In genomic region chr3:98353892-98354291, GRCm38 (mm10) we compare ENCODE assay signal across 9 mouse cellular contexts. TPM values are rescaled to one million over a fixed set of nuclear protein-coding genes. Genes with fewer than 3 reads are reported as not detected.
DNase-seq lines count a peak whose midpoint lies in the region; ATAC-seq and TF ChIP-seq lines count a peak whose summit lies in the region.
"Had no signal": no experiment of that assay in that cellular context is flagged by ENCODE, and none has a peak within 500 bp of the region (broad histone marks: within the 10 kb centered on the region; RNA-seq: fewer than 3 reads in every experiment).

No protein-coding gene starts in this region.

- no peaks in the 10 kb centered on the region for H3K36me3 ChIP-seq in liver, adult 2 months (ENCODE audit: control insufficient read depth, insufficient read depth, low read length)
- no peaks in the 10 kb centered on the region for H3K36me3 ChIP-seq in liver, embryonic 11.5 days (ENCODE audit: control insufficient read depth, insufficient read depth, low read length)
- H3K36me3 ChIP-seq in heart, postnatal 0 days (replicated peaks; ENCODE audit: control insufficient read depth, insufficient read depth, low read length), result no peaks in the 10 kb centered on the region
- no peaks in the 10 kb centered on the region for H3K36me3 ChIP-seq in neural tube, embryonic 11.5 days (ENCODE audit: control insufficient read depth, insufficient read depth, low read length)
- H3K36me3 ChIP-seq: embryonic facial prominence, embryonic 15.5 days had no signal

- H3K27ac ChIP-seq in liver, adult 2 months (replicated peaks; ENCODE audit: insufficient read depth, low read depth, low read length), result no peak overlapping the region
- no peak overlapping the region for H3K27ac ChIP-seq in liver, embryonic 11.5 days (ENCODE audit: low read depth, low read length)
- H3K27ac ChIP-seq in heart, postnatal 0 days (ENCODE audit: low read depth), result no peak overlapping the region
- no peak overlapping the region for H3K27ac ChIP-seq in neural tube, embryonic 11.5 days (ENCODE audit: low read depth, low read length)
- H3K27ac ChIP-seq: embryonic facial prominence, embryonic 15.5 days had no signal

- H3K4me2 ChIP-seq in liver, embryonic 11.5 days, result no peak overlapping the region
- H3K4me2 ChIP-seq in heart, postnatal 0 days (ENCODE audit: low read depth, low read length), result no peak overlapping the region
- H3K4me2 ChIP-seq in neural tube, embryonic 11.5 days (ENCODE audit: low read depth), result no peak overlapping the region
- H3K4me2 ChIP-seq: embryonic facial prominence, embryonic 15.5 days had no signal

- no peak for TF ChIP-seq POLR2A in liver, adult 2 months (IDR thresholded peaks at IDR 0.05; ENCODE audit: extremely low read depth, insufficient read depth, low read length)

- no peaks in the 10 kb centered on the region for H3K27me3 ChIP-seq in liver, adult 2 months (ENCODE audit: control insufficient read depth, insufficient read depth, low read length)
- no peaks in the 10 kb centered on the region for H3K27me3 ChIP-seq in liver, embryonic 11.5 days (replicated peaks; ENCODE audit: control insufficient read depth, insufficient read depth, low read length)
- no peaks in the 10 kb centered on the region for H3K27me3 ChIP-seq in Patski
- 0 out of 2 replicates have a peak, but pooled peaks cover 4% of the 10 kb centered on the region for H3K27me3 ChIP-seq in heart, postnatal 0 days (ENCODE audit: control insufficient read depth, insufficient read depth, low read length)
- H3K27me3 ChIP-seq in neural tube, embryonic 11.5 days (ENCODE audit: control insufficient read depth, insufficient read depth, low read length), result no peaks in the 10 kb centered on the region
- H3K27me3 ChIP-seq: embryonic facial prominence, embryonic 15.5 days had no signal

- H3K9ac ChIP-seq in liver, adult 2 months (ENCODE audit: low read depth, low read length), result no peak overlapping the region
- no peak overlapping the region for H3K9ac ChIP-seq in liver, embryonic 11.5 days (ENCODE audit: low read depth, low read length)
- no peak overlapping the region for H3K9ac ChIP-seq in heart, postnatal 0 days (replicated peaks; ENCODE audit: low read depth, low read length)
- no peak overlapping the region for H3K9ac ChIP-seq in neural tube, embryonic 11.5 days (ENCODE audit: low read length)
- H3K9ac ChIP-seq: embryonic facial prominence, embryonic 15.5 days had no signal

- H3K4me3 ChIP-seq in liver, adult 2 months (ENCODE audit: insufficient read depth, low read depth, low read length), result no peak overlapping the region
- no peak overlapping the region for H3K4me3 ChIP-seq in liver, embryonic 11.5 days (ENCODE audit: low read depth, low read length)
- H3K4me3 ChIP-seq in heart, postnatal 0 days (ENCODE audit: low read depth, low read length), result no peak overlapping the region
- H3K4me3 ChIP-seq in neural tube, embryonic 11.5 days (ENCODE audit: low read depth, low read length), result no peak overlapping the region
- H3K4me3 ChIP-seq: embryonic facial prominence, embryonic 15.5 days had no signal

- TF ChIP-seq CTCF in liver, adult 2 months (IDR thresholded peaks at IDR 0.05; ENCODE audit: low read depth, low read length), result peak; percentile 14; the same call in 1 of the 2 replicates
- peak; percentile 82 for TF ChIP-seq CTCF in Patski (IDR thresholded peaks at IDR 0.05)
- peak; percentile 53 for TF ChIP-seq CTCF in heart, postnatal 0 days (IDR thresholded peaks at IDR 0.05; ENCODE audit: low read depth)

- TF ChIP-seq EP300 in heart, postnatal 0 days (IDR thresholded peaks at IDR 0.05; ENCODE audit: low read depth), result no peak

- WGBS in liver, adult 2 months, result 26% methylated on average over 7 of the region's 7 CpGs
- 34% methylated on average over 7 of the region's 7 CpGs for WGBS in liver, embryonic 11.5 days
- WGBS in heart, postnatal 0 days, result 33% methylated on average over 7 of the region's 7 CpGs
- 31% methylated on average over 7 of the region's 7 CpGs for WGBS in neural tube, embryonic 11.5 days

- CTCF ChIA-PET in Patski (lab: Charles Lee), result interaction anchor here (0.8 to 2.5 kb wide), 6 partner anchors 8 to 668 kb away, joined by 3 to 12 read pairs (median 4); partner anchors contain the start of gene Phgdh

- DNase-seq in liver, adult 2 months (ENCODE audit: extremely low read depth, low read depth, low spot score), result peak; percentile 28
- no peak for DNase-seq in liver, embryonic 11.5 days (ENCODE audit: low spot score)
- no peak for DNase-seq in Patski (ENCODE audit: low read depth, low spot score)
- DNase-seq in heart, postnatal 0 days (ENCODE audit: low spot score), result peak; percentile 47
- peak; percentile 65 to 78 for DNase-seq in left cerebral cortex, adult 18-20 months (ENCODE audit: low spot score in 2 of 2)
- peak; percentile 60 for DNase-seq in neural tube, embryonic 11.5 days (ENCODE audit: low spot score)

- H3K4me1 ChIP-seq in liver, adult 2 months (ENCODE audit: control insufficient read depth, insufficient read depth, low read length), result no peaks in the 10 kb centered on the region
- H3K4me1 ChIP-seq in liver, embryonic 11.5 days (replicated peaks; ENCODE audit: control insufficient read depth, insufficient read depth, low read length), result no peaks in the 10 kb centered on the region
- 0 out of 2 replicates have a peak, but pooled peaks cover 3% of the 10 kb centered on the region for H3K4me1 ChIP-seq in heart, postnatal 0 days (ENCODE audit: control insufficient read depth, insufficient read depth)
- no peaks in the 10 kb centered on the region; the same call in 1 of the 2 replicates for H3K4me1 ChIP-seq in neural tube, embryonic 11.5 days (ENCODE audit: control insufficient read depth, insufficient read depth, low read length)

- no peak for ATAC-seq in liver, embryonic 11.5 days (replicated peaks; ENCODE audit: low FRiP score)
- no peak for ATAC-seq in Patski
- peak; percentile 26 for ATAC-seq in common myeloid progenitor, adult 5-6 weeks (replicated peaks; ENCODE audit: low read depth, poor library complexity, severe bottlenecking)
- no peak for ATAC-seq in heart, postnatal 0 days (ENCODE audit: insufficient read depth, low read depth)
- no peak for ATAC-seq in neural tube, embryonic 11.5 days (ENCODE audit: insufficient read depth, low FRiP score, low TSS enrichment)
- no peak for ATAC-seq in megakaryocyte, adult 5-6 weeks (ENCODE audit: poor library complexity, severe bottlenecking)

- H3K9me3 ChIP-seq in liver, embryonic 11.5 days (ENCODE audit: control insufficient read depth, low read length), result no peaks in the 10 kb centered on the region
- no peaks in the 10 kb centered on the region for H3K9me3 ChIP-seq in heart, postnatal 0 days (replicated peaks; ENCODE audit: control insufficient read depth, low read length)
- H3K9me3 ChIP-seq in neural tube, embryonic 11.5 days (ENCODE audit: control insufficient read depth, low read length), result no peaks in the 10 kb centered on the region
- H3K9me3 ChIP-seq: embryonic facial prominence, embryonic 15.5 days had no signal

- in situ Hi-C loops in Patski (cut with MboI; ENCODE audit: low pct_unique_long_range_greater_than_20kb), result loop anchor here (10.0 kb wide), 1 partner anchor 271 kb away; no protein-coding TSS in a partner anchor

- POLR2A ChIA-PET in Patski (lab: Charles Lee), result interaction anchor here (2.4 kb wide), 1 partner anchor 15 kb away, joined by 12 read pairs; the partner anchor contains the start of gene Phgdh

- no peaks in the 10 kb centered on the region for H3K79me2 ChIP-seq in liver, adult 2 months (ENCODE audit: control insufficient read depth, insufficient read depth, low read length)

RNA-seq across cellular contexts. Expression of gene Phgdh, which starts 14.1 kb away (rescaled TPM):
- total RNA-seq in liver, adult 2 months (2014; rRNA removed), result 0.92 and 3.2 TPM in 2 replicates
- polyA plus RNA-seq in liver, adult 2 months (2012; rRNA removed), result 0.39 and 0.48 TPM in 2 replicates
- 554 and 596 TPM in 2 replicates for polyA plus RNA-seq in liver, embryonic 11.5 days (2014; fragmentation: Nextera tagmentation; extraction: Ambion mirVana)
- polyA plus RNA-seq in Patski (2021), result 487 TPM
- 357 and 379 TPM in 2 replicates for total RNA-seq in common myeloid progenitor, adult 5-6 weeks (2017)
- 19.7 and 43.2 TPM in 2 replicates for total RNA-seq in heart, postnatal 0 days (2014; rRNA removed; ENCODE audit: low replicate concordance)
- 15.2 and 15.5 TPM in 2 replicates for polyA plus RNA-seq in heart, postnatal 0 days (2015; fragmentation: Nextera tagmentation; extraction: Ambion mirVana)
- 10 to 100 TPM; 48.5 to 56.6 TPM for total RNA-seq in left cerebral cortex, adult 18-20 months (2021)
- polyA plus RNA-seq in neural tube, embryonic 11.5 days (2014; fragmentation: Nextera tagmentation; extraction: Ambion mirVana), result 315 and 321 TPM in 2 replicates
- 11.0 and 13.9 TPM in 2 replicates for total RNA-seq in megakaryocyte, adult 5-6 weeks (2015)
- total RNA-seq in megakaryocyte, adult 5-6 weeks (2017), result 59.7 and 75.3 TPM in 2 replicates

RNA-seq across cellular contexts. Expression of gene Zfp697, which starts 28.4 kb away (rescaled TPM):
- 1.0 and 1.2 TPM in 2 replicates for total RNA-seq in liver, adult 2 months (2014; rRNA removed)
- 0.73 and 1.3 TPM in 2 replicates for polyA plus RNA-seq in liver, adult 2 months (2012; rRNA removed)
- polyA plus RNA-seq in liver, embryonic 11.5 days (2014; fragmentation: Nextera tagmentation; extraction: Ambion mirVana), result 4.8 and 5.7 TPM in 2 replicates
- polyA plus RNA-seq in Patski (2021), result 21.4 TPM
- total RNA-seq in common myeloid progenitor, adult 5-6 weeks (2017), result 0.59 and 1.2 TPM in 2 replicates
- total RNA-seq in heart, postnatal 0 days (2014; rRNA removed; ENCODE audit: low replicate concordance), result 10.4 and 20.8 TPM in 2 replicates
- 9.4 and 9.6 TPM in 2 replicates for polyA plus RNA-seq in heart, postnatal 0 days (2015; fragmentation: Nextera tagmentation; extraction: Ambion mirVana)
- total RNA-seq in left cerebral cortex, adult 18-20 months (2021), result 10 to 100 TPM; 29.5 to 30.1 TPM
- 11.7 TPM in 2 replicates for polyA plus RNA-seq in neural tube, embryonic 11.5 days (2014; fragmentation: Nextera tagmentation; extraction: Ambion mirVana)
- total RNA-seq in megakaryocyte, adult 5-6 weeks (2015), result 0.14 and 0.47 TPM in 2 replicates
- total RNA-seq in megakaryocyte, adult 5-6 weeks (2017), result 0.53 TPM in 1 of 2 replicates, not detected in the other

Comparison
In these comparisons a context has a peak if more than half of its experiments do, and no peak if none do; other contexts are left out.
1. DNase-seq: peak in liver, adult 2 months (single experiment), heart, postnatal 0 days (single experiment), left cerebral cortex, adult 18-20 months (2 of 2) and neural tube, embryonic 11.5 days (single experiment); none in liver, embryonic 11.5 days (single experiment) and Patski (single experiment).
2. CTCF ChIP-seq: peak in every context shown above with its lines; median percentile 82 in Patski; 53 in heart, postnatal 0 days; 14 in liver, adult 2 months.